ENCODE assay signal across 8 mouse cellular contexts in genomic region chr5:92137239-92138046, GRCm38 (mm10). TPM values are rescaled to one million over a fixed set of nuclear protein-coding genes. Genes with fewer than 3 reads are reported as not detected.
DNase-seq lines count a peak whose midpoint lies in the region; ATAC-seq and TF ChIP-seq lines count a peak whose summit lies in the region.

Gene Uso1, plus strand, starts transcription at chr5:92137938.

- peaks cover 5% of the 10 kb centered on the region for H3K36me3 ChIP-seq in E14TG2a.4 (ENCODE audit: insufficient read depth, low read length)
- H3K36me3 ChIP-seq in forebrain, embryonic 12.5 days (replicated peaks), result no peaks in the 10 kb centered on the region
- H3K36me3 ChIP-seq in heart, postnatal 0 days (replicated peaks; ENCODE audit: control insufficient read depth, insufficient read depth, low read length), result no peaks in the 10 kb centered on the region
- no peaks in the 10 kb centered on the region for H3K36me3 ChIP-seq in liver, embryonic 16.5 days (ENCODE audit: control insufficient read depth, insufficient read depth)
- peaks cover 10% of the 10 kb centered on the region; the same call in 1 of the 2 replicates for H3K36me3 ChIP-seq in neural tube, embryonic 13.5 days
- no peaks in the 10 kb centered on the region for H3K36me3 ChIP-seq in testis, adult 2 months (ENCODE audit: control insufficient read depth, insufficient read depth, low read length)

- ATAC-seq in forebrain, embryonic 12.5 days (ENCODE audit: low FRiP score), result peak; percentile 99
- peak; percentile 96 for ATAC-seq in heart, postnatal 0 days (ENCODE audit: insufficient read depth, low read depth)
- ATAC-seq in liver, embryonic 16.5 days (ENCODE audit: low read depth), result peak; percentile 94
- peak; percentile 98 for ATAC-seq in neural tube, embryonic 13.5 days (ENCODE audit: low read depth)

- H3K4me1 ChIP-seq in E14TG2a.4 (replicated peaks; ENCODE audit: low read depth, low read length), result peaks cover 62% of the 10 kb centered on the region
- H3K4me1 ChIP-seq in forebrain, embryonic 12.5 days, result peaks cover 27% of the 10 kb centered on the region
- peaks cover 25% of the 10 kb centered on the region for H3K4me1 ChIP-seq in heart, postnatal 0 days (ENCODE audit: control insufficient read depth, insufficient read depth)
- peaks cover 36% of the 10 kb centered on the region for H3K4me1 ChIP-seq in liver, embryonic 16.5 days (ENCODE audit: control insufficient read depth, low read depth, low read length)
- peaks cover 34% of the 10 kb centered on the region for H3K4me1 ChIP-seq in neural tube, embryonic 13.5 days (replicated peaks)
- H3K4me1 ChIP-seq in testis, adult 2 months (ENCODE audit: control insufficient read depth, insufficient read depth, low read length), result peaks cover 3% of the 10 kb centered on the region

- no peak for TF ChIP-seq CTCF in E14TG2a.4 (conservative IDR thresholded peaks at IDR 0.05; ENCODE audit: low read length)
- TF ChIP-seq CTCF in heart, postnatal 0 days (IDR thresholded peaks at IDR 0.05; ENCODE audit: low read depth), result no peak
- TF ChIP-seq CTCF in testis, adult 2 months (IDR thresholded peaks at IDR 0.05; ENCODE audit: control insufficient read depth, insufficient read depth, insufficient replicate concordance, low read depth, low read length), result no peak

- DNase-seq in c-Kit-positive CD71-positive TER-119-positive erythroid progenitor cells, embryonic 14.5 days (ENCODE audit: low spot score), result peak; percentile 97
- DNase-seq in heart, postnatal 0 days (ENCODE audit: low spot score), result peak; percentile 99
- peak; percentile 100 for DNase-seq in kidney, postnatal 4 days

- peak within 1 kb of the TSS; percentile 95 for H3K4me3 ChIP-seq in E14TG2a.4 (replicated peaks; ENCODE audit: low read length)
- H3K4me3 ChIP-seq in forebrain, embryonic 12.5 days (replicated peaks), result peak within 1 kb of the TSS; percentile 88
- H3K4me3 ChIP-seq in heart, postnatal 0 days (ENCODE audit: low read depth, low read length), result peak within 1 kb of the TSS; percentile 81
- peak within 1 kb of the TSS; percentile 90 for H3K4me3 ChIP-seq in liver, embryonic 16.5 days (ENCODE audit: low read depth, low read length)
- peak within 1 kb of the TSS; percentile 90 for H3K4me3 ChIP-seq in neural tube, embryonic 13.5 days
- H3K4me3 ChIP-seq in testis, adult 2 months (ENCODE audit: control insufficient read depth, low read depth, low read length), result peak within 1 kb of the TSS; percentile 90

- H3K9me3 ChIP-seq in E14TG2a.4 (ENCODE audit: low read length), result no peaks in the 10 kb centered on the region
- H3K9me3 ChIP-seq in forebrain, embryonic 12.5 days, result no peaks in the 10 kb centered on the region
- no peaks in the 10 kb centered on the region for H3K9me3 ChIP-seq in heart, postnatal 0 days (replicated peaks; ENCODE audit: control insufficient read depth, low read length)
- H3K9me3 ChIP-seq in liver, embryonic 16.5 days (replicated peaks; ENCODE audit: control insufficient read depth, low read length), result no peaks in the 10 kb centered on the region
- H3K9me3 ChIP-seq in neural tube, embryonic 13.5 days, result no peaks in the 10 kb centered on the region

- TF ChIP-seq POLR2A in testis, adult 2 months (IDR thresholded peaks at IDR 0.05; ENCODE audit: control insufficient read depth, low read depth, low read length), result peak; percentile 47; the same call in 1 of the 2 replicates

- WGBS in forebrain, embryonic 12.5 days, result 3% methylated on average over 31 of the region's 59 CpGs
- WGBS in heart, postnatal 0 days, result 1% methylated on average over 50 of the region's 59 CpGs
- under 1% methylated on average over 55 of the region's 59 CpGs for WGBS in liver, embryonic 16.5 days (ENCODE audit: insufficient replicate concordance)
- 1% methylated on average over 51 of the region's 59 CpGs for WGBS in neural tube, embryonic 13.5 days

- peak within 1 kb of the TSS; percentile 75 for H3K27ac ChIP-seq in forebrain, embryonic 12.5 days
- peak within 1 kb of the TSS; percentile 86 for H3K27ac ChIP-seq in heart, postnatal 0 days (ENCODE audit: low read depth)
- peak within 1 kb of the TSS; percentile 82 for H3K27ac ChIP-seq in liver, embryonic 16.5 days (ENCODE audit: low read length)
- peak within 1 kb of the TSS; percentile 90 for H3K27ac ChIP-seq in neural tube, embryonic 13.5 days (replicated peaks)
- H3K27ac ChIP-seq in testis, adult 2 months (ENCODE audit: control insufficient read depth, insufficient read depth, low read depth, low read length), result peak within 1 kb of the TSS; percentile 9

- peaks cover 15% of the 10 kb centered on the region for H3K27me3 ChIP-seq in E14TG2a.4 (ENCODE audit: insufficient read depth, low read length)
- no peaks in the 10 kb centered on the region for H3K27me3 ChIP-seq in forebrain, embryonic 12.5 days
- no peaks in the 10 kb centered on the region for H3K27me3 ChIP-seq in heart, postnatal 0 days (ENCODE audit: control insufficient read depth, insufficient read depth, low read length)
- H3K27me3 ChIP-seq in liver, embryonic 16.5 days (ENCODE audit: control insufficient read depth, insufficient read depth, low read depth, low read length), result no peaks in the 10 kb centered on the region
- H3K27me3 ChIP-seq in neural tube, embryonic 13.5 days, result no peaks in the 10 kb centered on the region
- H3K27me3 ChIP-seq in testis, adult 2 months (ENCODE audit: control insufficient read depth, insufficient read depth, low read length), result no peaks in the 10 kb centered on the region

- H3K9ac ChIP-seq in forebrain, embryonic 12.5 days, result peak within 1 kb of the TSS; percentile 89
- H3K9ac ChIP-seq in heart, postnatal 0 days (replicated peaks; ENCODE audit: low read depth, low read length), result peak within 1 kb of the TSS; percentile 83
- peak within 1 kb of the TSS; percentile 88 for H3K9ac ChIP-seq in liver, embryonic 16.5 days (ENCODE audit: low read depth, low read length)
- H3K9ac ChIP-seq in neural tube, embryonic 13.5 days, result peak within 1 kb of the TSS; percentile 93

- no peak for TF ChIP-seq EP300 in heart, postnatal 0 days (IDR thresholded peaks at IDR 0.05; ENCODE audit: low read depth)

- peak within 1 kb of the TSS; percentile 68 for H3K4me2 ChIP-seq in forebrain, embryonic 12.5 days
- peak within 1 kb of the TSS; percentile 81 for H3K4me2 ChIP-seq in heart, postnatal 0 days (ENCODE audit: low read depth, low read length)
- peak within 1 kb of the TSS; percentile 86 for H3K4me2 ChIP-seq in liver, embryonic 16.5 days (ENCODE audit: low read depth, low read length)
- peak within 1 kb of the TSS; percentile 74 for H3K4me2 ChIP-seq in neural tube, embryonic 13.5 days

RNA-seq across cellular contexts. Expression of gene Uso1, which starts in this region (rescaled TPM):
- 48.1 and 51.2 TPM in 2 replicates for polyA plus RNA-seq in forebrain, embryonic 12.5 days (2016; fragmentation: Nextera tagmentation; extraction: Ambion mirVana)
- total RNA-seq in heart, postnatal 0 days (2014; rRNA removed; ENCODE audit: low replicate concordance), result 10.8 and 12.1 TPM in 2 replicates
- polyA plus RNA-seq in heart, postnatal 0 days (2015; fragmentation: Nextera tagmentation; extraction: Ambion mirVana), result 24.9 and 25.5 TPM in 2 replicates
- polyA plus RNA-seq in liver, embryonic 16.5 days (2015; fragmentation: Nextera tagmentation; extraction: Ambion mirVana), result 19.3 and 19.4 TPM in 2 replicates
- polyA plus RNA-seq in neural tube, embryonic 13.5 days (2015; fragmentation: Nextera tagmentation; extraction: Ambion mirVana), result 45.7 and 49.3 TPM in 2 replicates
- 8.1 and 8.7 TPM in 2 replicates for polyA plus RNA-seq in testis, adult 2 months (2012; rRNA removed)

Comparison
In these comparisons a context has a peak if more than half of its experiments do, and no peak if none do; other contexts are left out.
1. Peak in every context shown above with its lines: DNase-seq, ATAC-seq, H3K4me3 ChIP-seq and H3K27ac ChIP-seq.
2. H3K27ac ChIP-seq: peak in every context shown above with its lines; median percentile 90 in neural tube, embryonic 13.5 days; 86 in heart, postnatal 0 days; 82 in liver, embryonic 16.5 days; 75 in forebrain, embryonic 12.5 days; 9 in testis, adult 2 months.